Mouse (Mus musculus) ES-E14 (cell line): ENCODE results near the gene Cpa4. TPM values are rescaled to one million over a fixed set of nuclear protein-coding genes. Genes with fewer than 3 reads are reported as not detected.

Experiments
- DNase-seq: peaks from one replicate; pipeline ENCODE4 v3.0.0-alpha.2; 2013; ENCODE audit warnings: low read depth, low spot score
- H3K27ac ChIP-seq: 2 replicates; pipeline ENCODE4 v1.5.1; 2012; ENCODE audit warnings: low read depth, mild to moderate bottlenecking, low read length, moderate library complexity, mixed read lengths; ENCODE audit not compliant: poor library complexity, insufficient read depth, severe bottlenecking
- H3K36me3 ChIP-seq: 2 replicates; pipeline ENCODE4 v1.6.1; 2012; ENCODE audit warnings: mild to moderate bottlenecking, low read length, moderate library complexity, mixed read lengths; ENCODE audit not compliant: control insufficient read depth, poor library complexity, insufficient read depth, severe bottlenecking
- H3K4me1 ChIP-seq, 2 experiments: fragments of 150-350 bp in 1 of 2; sonication (generic) in 1 of 2; 2 replicates each; pipeline ENCODE4 v1.6.1; 2012; ENCODE audit warnings: low read length in 2 of 2, mild to moderate bottlenecking in 1 of 2, mixed read lengths in 1 of 2; ENCODE audit not compliant: control insufficient read depth in 2 of 2, insufficient read depth in 2 of 2, poor library complexity in 1 of 2
- H3K4me3 ChIP-seq, 2 experiments: fragments of 150-350 bp in 1 of 2; sonication (generic) in 1 of 2; 2 replicates each; pipeline ENCODE4 v1.5.1; 2012; ENCODE audit warnings: low read length in 2 of 2, low read depth in 1 of 2, mild to moderate bottlenecking in 1 of 2, mixed read lengths in 1 of 2; ENCODE audit not compliant: insufficient read depth in 1 of 2, poor library complexity in 1 of 2, severe bottlenecking in 1 of 2
- H3K9ac ChIP-seq: 2 replicates; pipeline ENCODE4 v1.6.1; 2012; ENCODE audit warnings: low read depth, mild to moderate bottlenecking, low read length, mixed read lengths; ENCODE audit not compliant: poor library complexity, insufficient read depth, severe bottlenecking
- H3K9me3 ChIP-seq: fragments of 150-350 bp; sonication (generic); 2 replicates; pipeline ENCODE4 v1.6.1; 2012; ENCODE audit warnings: low read depth, mild to moderate bottlenecking, low read length; ENCODE audit not compliant: control insufficient read depth, insufficient read depth
- CHD2 ChIP-seq: IDR thresholded peaks from 2 replicates; pipeline ENCODE4 v1.6.1; 2014; ENCODE audit warnings: mild to moderate bottlenecking, low read depth, low read length, inconsistent platforms
- HCFC1 ChIP-seq: IDR thresholded peaks from 2 replicates; pipeline ENCODE4 v1.6.1; 2012; ENCODE audit warnings: low read length, inconsistent platforms, borderline replicate concordance; ENCODE audit not compliant: insufficient read depth
- MAFK ChIP-seq: IDR thresholded peaks from 2 replicates; pipeline ENCODE4 v1.6.1; 2014; ENCODE audit warnings: mild to moderate bottlenecking, low read depth, low read length, inconsistent platforms; ENCODE audit not compliant: insufficient read depth
- ZC3H11A ChIP-seq: IDR thresholded peaks from 2 replicates; pipeline ENCODE4 v1.6.1; 2012; ENCODE audit warnings: low read depth, mild to moderate bottlenecking, inconsistent platforms, low read length, borderline replicate concordance
- ZNF384 ChIP-seq: IDR thresholded peaks from 2 replicates; pipeline ENCODE4 v1.6.1; 2012; ENCODE audit warnings: low read depth, low read length, inconsistent platforms
- in situ Hi-C, 2 experiments: fragments of 600-800 bp; cut with MboI; formaldehyde crosslinking; loops; one replicate each; pipeline ENCODE4 v1.15.1; 2025; ENCODE audit warnings: low sequenced_read_pairs in 2 of 2, inconsistent platforms in 1 of 2; ENCODE audit not compliant: unreplicated experiment in 2 of 2
- total RNA-seq: library from RNA; depleted of rRNA; stranded (reverse); fragments of 300-350 nt; gene quantifications from 2 replicates; pipeline ENCODE4 v1.2.3, GENCODE M21; 2012

Cpa4 gene
- total RNA-seq, 1 experiment, result not detected

- Histone ChIP-seq H3K27ac (no peak overlapping the region), H3K4me1 (peaks cover 0 to 20% of the 10 kb centered on the region in 2 experiments; a peak in 2 of 4 replicates), H3K36me3 (no peaks in the 10 kb centered on the region), H3K9ac (no peak overlapping the region), H3K4me3 (no peak overlapping the region), H3K9me3 (no peaks in the 10 kb centered on the region)
- in situ Hi-C loops, result no loop called here
- TF ChIP-seq MAFK (no peak), ZC3H11A (no peak), CHD2 (no peak), HCFC1 (no peak), ZNF384 (no peak)
- no peak for DNase-seq
These were observed 52.4 kb downstream of the Cpa4 start for GRCm38 (mm10) chr6:30620591-30620990.

- TF ChIP-seq CHD2 (no peak), HCFC1 (no peak), MAFK (no peak), ZNF384 (no peak), ZC3H11A (no peak)
- no peak overlapping the region for H3K9ac ChIP-seq
- H3K36me3 ChIP-seq, result no peaks in the 10 kb centered on the region
- peaks cover 0 to 20% of the 10 kb centered on the region in 2 experiments; a peak in 2 of 4 replicates for H3K4me1 ChIP-seq
- H3K4me3 ChIP-seq, result no peak overlapping the region
- DNase-seq, result no peak
- in situ Hi-C loops, result no loop called here
- no peak overlapping the region for H3K27ac ChIP-seq
- no peaks in the 10 kb centered on the region for H3K9me3 ChIP-seq
These were observed 52.8 kb downstream of the Cpa4 start for GRCm38 (mm10) chr6:30620994-30621393.

GRCm38 (mm10) chr6:30621986-30622389 lies 53.8 kb downstream of the Cpa4 start:
- TF ChIP-seq MAFK, result no peak
- no peak for TF ChIP-seq HCFC1
- TF ChIP-seq CHD2, result no peak
- TF ChIP-seq ZC3H11A, result no peak
- TF ChIP-seq ZNF384, result no peak
- Histone ChIP-seq H3K36me3 (no peaks in the 10 kb centered on the region), H3K9ac (no peak overlapping the region), H3K4me3 (no peak overlapping the region), H3K27ac (no peak overlapping the region), H3K9me3 (no peaks in the 10 kb centered on the region), H3K4me1 (peaks cover 0 to 14% of the 10 kb centered on the region in 2 experiments; a peak in 2 of 4 replicates)
- no peak for DNase-seq
- in situ Hi-C loops, result no loop called here

GRCm38 (mm10) chr6:30624763-30625162 lies 56.6 kb downstream of the Cpa4 start:
- no peak overlapping the region for H3K27ac ChIP-seq
- TF ChIP-seq MAFK, result no peak
- TF ChIP-seq CHD2, result no peak
- TF ChIP-seq ZNF384, result no peak
- no peak for TF ChIP-seq ZC3H11A
- TF ChIP-seq HCFC1, result no peak
- no peak for DNase-seq
- H3K9ac ChIP-seq, result no peak overlapping the region
- no peaks in the 10 kb centered on the region for H3K4me1 ChIP-seq
- H3K4me3 ChIP-seq, result no peak overlapping the region
- H3K9me3 ChIP-seq, result no peaks in the 10 kb centered on the region
- no peaks in the 10 kb centered on the region for H3K36me3 ChIP-seq
- in situ Hi-C loops, result no loop called here

- H3K27ac ChIP-seq, result no peak overlapping the region
- no peak overlapping the region for H3K9ac ChIP-seq
- H3K4me1 ChIP-seq, result no peaks in the 10 kb centered on the region
- in situ Hi-C loops, result no loop called here
- TF ChIP-seq ZC3H11A (no peak), HCFC1 (no peak), CHD2 (no peak), MAFK (no peak), ZNF384 (no peak)
- no peaks in the 10 kb centered on the region for H3K9me3 ChIP-seq
- no peak for DNase-seq
- no peak overlapping the region for H3K4me3 ChIP-seq
- no peaks in the 10 kb centered on the region for H3K36me3 ChIP-seq
These were observed 60.0 kb downstream of the Cpa4 start for GRCm38 (mm10) chr6:30628152-30628551.
